Mouse (Mus musculus) 3T3-L1 (cell line): ENCODE results near the gene Sri.
"Not testable (repeated sequence)": the region's sequence is repeated elsewhere in the genome, so short reads cannot be mapped to it uniquely, and the experiment has no call there.

Experiments
- DNase-seq: peaks from one replicate; pipeline ENCODE4 v3.0.0-alpha.2; 2015; ENCODE audit warnings: low read depth, low spot score

Sri gene

DNA sequence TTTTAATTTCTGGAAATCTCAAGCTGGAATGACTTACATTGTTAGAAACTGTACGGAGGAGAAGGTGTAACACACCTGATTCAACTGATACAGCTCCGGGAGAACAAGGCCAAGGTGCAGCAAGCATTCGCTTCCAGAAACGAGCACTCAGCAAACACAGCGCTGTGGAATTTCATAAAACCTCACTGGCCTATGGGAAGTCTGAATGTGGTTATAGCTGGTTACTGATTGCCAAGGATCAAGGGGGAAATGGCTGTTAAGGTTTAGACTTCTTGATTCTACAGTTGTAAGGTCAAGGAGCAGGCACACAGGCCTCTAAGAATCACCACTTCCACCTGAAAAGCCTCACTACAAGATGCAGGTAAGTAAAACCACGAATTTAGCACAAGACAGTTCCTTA, at the start of gene Sri:
TSS of gene Sri (plus strand) at position 224 of the 400 bp plus-strand sequence.
- DNase-seq: no peak

GRCm38 (mm10) chr5:7996401-7997044, 49.4 kb upstream of the Sri start:
- peak; percentile 64 for DNase-seq

DNA sequence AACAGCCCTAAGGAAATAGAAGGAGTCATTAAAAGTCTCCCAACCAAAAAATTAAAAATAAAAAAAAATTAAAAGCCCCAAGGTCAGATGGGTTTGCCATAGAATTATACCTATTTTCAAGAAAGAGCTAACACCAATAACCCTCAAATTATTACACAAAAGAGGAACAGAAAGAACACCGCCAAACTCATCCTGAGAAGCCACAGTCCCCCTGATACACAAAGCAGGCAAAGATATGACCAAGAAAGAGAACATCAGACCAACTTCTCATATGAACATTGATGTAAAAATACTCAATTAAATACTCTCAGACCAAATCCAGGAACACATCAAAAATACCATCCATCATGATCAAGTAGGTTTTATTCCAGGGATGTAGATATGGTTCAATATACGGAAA, 48.8 kb upstream of the Sri start:
- no peak for DNase-seq

GRCm38 (mm10) chr5:8000466-8000865, 45.4 kb upstream of the Sri start:
- no peak for DNase-seq

- no peak for DNase-seq
Measured at GRCm38 (mm10) chr5:8002827-8003226, 43.1 kb upstream of the Sri start.

DNA sequence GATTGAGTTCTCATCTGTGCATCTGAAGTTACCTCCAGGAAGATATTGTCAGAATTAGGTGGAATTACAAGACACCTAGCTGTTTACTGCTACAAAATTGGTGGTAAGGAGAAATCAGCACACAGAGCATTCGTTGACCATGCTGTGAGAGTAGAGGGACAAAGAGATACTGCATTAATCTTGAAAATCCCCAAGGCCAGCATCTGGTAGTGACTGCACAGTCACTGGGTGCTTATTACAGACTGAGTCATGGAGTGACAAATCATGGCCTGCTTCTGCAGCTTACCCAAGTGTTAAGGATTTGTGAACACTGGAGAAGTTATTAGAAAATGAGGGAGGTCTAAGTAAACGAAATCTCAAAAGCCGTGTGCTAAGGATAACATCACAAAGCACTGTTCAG, 32.6 kb upstream of the Sri start:
- DNase-seq: no peak

GRCm38 (mm10) chr5:8034596-8034995, 11.3 kb upstream of the Sri start:
- not testable (repeated sequence) for DNase-seq

DNA sequence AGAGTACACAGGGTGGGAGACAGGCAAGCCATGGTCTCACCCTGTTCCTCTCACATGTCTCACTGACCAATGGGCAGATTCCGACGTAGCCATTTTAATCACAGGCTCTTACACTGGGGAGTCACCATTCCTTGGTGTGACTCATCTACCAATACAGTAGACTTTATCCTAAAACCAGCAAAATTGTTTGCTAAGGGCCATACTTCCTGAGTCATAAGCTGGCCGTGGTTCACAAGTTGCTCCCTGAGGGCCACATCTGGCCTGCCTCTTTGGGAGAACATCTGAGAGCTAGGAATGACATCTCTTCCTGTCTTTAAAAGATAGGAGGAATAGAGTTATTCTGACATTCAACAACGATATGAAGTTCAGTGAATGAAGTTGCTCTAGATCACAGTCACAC, 7.9 kb downstream of the Sri start:
- DNase-seq: peak; percentile 98

DNA sequence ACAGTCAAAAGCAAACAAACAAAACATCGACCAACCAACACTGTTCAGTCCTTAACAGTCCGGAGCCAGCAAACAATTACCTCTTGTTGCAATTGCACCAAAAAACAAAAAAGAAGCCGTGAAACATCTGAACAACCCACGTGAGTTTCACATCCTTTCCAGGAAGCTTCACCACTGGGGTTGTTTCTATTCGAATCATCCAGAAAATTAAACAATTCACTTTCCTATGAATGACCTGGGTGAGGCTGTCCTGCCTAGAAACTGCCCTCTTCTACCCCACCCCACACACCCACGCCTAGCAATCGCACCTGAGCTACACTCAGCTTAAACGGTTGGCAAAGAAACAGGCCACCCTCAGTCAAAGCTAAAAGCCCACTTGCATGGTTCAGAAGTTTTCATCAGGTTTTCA, 9.8 kb downstream of the Sri start:
- peak; percentile 56 for DNase-seq

- DNase-seq: peak; percentile 82
Measured at GRCm38 (mm10) chr5:8056141-8057017, 10.5 kb downstream of the Sri start.

GRCm38 (mm10) chr5:8057018-8057323, 11.1 kb downstream of the Sri start:
- no peak for DNase-seq

DNA sequence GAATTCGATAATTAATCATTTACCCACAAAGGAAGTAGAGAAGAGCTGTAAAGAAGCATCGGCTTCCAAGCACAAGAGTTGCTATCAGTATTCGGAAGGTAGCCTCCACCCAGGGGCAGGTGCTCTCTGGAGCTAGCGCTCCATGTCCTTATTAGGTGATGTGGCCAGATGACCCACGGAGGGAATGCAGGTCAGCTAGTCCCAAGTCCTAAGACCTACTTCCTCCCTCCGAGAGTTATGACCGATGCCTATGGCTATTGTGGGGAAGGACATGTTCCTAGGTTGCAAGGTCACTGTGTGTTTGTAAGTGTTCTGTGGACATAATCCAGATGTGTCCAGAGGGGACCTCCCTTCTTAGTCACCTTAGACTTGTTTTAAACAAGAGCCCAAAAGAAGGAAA, 12.2 kb downstream of the Sri start:
- DNase-seq: no peak

DNA sequence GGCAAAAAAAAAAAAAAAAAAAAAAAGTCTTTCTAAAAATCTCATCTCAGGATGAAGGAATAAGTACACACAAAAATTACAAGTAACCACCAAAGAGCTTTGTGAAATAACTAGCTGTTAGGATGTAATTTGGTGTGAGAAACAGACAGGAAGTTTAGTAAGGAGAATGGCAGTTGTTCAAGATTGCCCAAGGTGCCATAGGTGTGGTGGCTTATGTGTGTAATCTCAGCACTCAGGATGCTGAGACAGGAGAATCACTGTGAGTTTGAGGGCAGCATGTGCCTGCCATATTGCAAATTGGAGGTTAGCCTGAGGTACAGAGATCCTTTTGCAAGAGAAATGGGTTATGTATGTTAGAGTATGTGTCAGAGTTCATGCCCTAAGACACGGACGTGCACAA, 16.6 kb downstream of the Sri start:
- no peak for DNase-seq

- DNase-seq: no peak
Measured at GRCm38 (mm10) chr5:8063207-8063606, 17.3 kb downstream of the Sri start.

- DNase-seq: no peak
Measured at GRCm38 (mm10) chr5:8073406-8073805, 27.5 kb downstream of the Sri start.

DNA sequence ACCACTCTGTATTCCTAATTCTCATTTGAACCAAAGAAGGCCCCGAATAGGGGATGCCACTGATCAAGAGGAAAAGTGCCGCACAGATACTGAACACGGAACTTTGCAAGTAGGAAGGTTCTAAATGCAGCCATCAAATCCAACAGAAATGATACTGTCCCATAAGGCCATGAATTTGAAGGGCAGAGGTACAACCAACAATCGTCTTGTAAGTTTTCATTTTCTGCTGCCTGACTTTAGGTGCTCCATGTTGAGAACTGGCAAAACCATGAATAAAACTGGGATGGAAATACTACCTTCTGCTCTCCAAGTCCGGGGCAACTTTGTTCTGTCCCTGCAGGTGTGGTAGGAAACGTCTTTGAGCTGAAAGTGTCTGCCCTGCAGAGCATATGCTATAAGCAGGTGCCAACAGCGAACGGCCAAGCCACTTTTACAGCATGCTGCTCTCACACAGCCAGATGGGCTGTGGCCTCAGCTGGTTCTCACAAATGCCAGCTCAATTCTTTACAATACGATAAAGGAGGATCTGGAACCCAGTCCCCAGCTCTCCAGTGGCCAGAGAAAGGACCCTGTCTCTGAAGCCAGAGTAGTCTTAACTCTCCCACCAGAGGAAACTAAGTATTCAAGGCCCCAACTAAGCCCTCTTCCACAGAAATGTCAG, 28.2 kb downstream of the Sri start:
- no peak for DNase-seq

DNA sequence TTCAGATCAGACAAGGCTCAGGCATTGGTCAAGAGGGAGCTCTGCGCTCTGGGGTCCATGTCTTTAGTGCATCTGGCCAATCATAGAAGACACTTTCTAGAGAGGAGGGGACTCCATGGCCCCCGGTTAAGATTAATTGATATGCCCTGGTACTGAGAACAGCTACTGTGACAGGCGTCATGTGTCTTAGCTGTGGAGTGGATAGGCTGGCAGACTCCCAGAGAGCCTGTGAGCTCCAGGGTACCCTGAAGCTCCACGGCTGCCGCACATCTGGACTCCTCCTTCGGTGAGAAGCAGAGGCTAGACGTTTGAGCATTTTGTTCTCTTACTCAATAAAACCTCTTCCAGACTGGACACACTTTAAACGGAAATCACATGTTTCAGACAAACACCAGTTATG, 31.6 kb downstream of the Sri start:
- DNase-seq: no peak

- DNase-seq: no peak
Measured at GRCm38 (mm10) chr5:8082800-8083509, 37.1 kb downstream of the Sri start.

- no peak for DNase-seq
Measured at GRCm38 (mm10) chr5:8085661-8086060, 39.8 kb downstream of the Sri start.

DNA sequence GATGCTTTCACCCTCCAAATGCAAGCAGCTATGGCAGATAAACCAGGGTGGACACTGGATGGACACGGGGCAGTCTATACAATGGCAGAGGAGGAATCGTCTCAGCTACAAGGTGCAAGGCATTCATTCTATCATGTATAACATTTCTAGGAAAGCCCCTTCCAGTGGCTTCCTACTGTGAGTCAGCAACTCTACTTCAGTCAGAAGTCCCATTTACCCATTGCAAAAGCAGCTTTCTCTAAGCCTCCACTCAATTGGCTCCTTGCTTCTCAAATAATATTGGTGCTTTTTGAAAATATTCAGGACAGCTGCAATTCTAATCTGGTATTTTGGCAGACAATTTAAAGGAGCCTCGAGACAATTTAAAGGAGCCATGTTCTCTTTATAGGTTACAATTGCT, 42.3 kb downstream of the Sri start:
- peak; percentile 11 for DNase-seq

- DNase-seq: no peak
Measured at GRCm38 (mm10) chr5:8094921-8095320, 49.0 kb downstream of the Sri start.

DNA sequence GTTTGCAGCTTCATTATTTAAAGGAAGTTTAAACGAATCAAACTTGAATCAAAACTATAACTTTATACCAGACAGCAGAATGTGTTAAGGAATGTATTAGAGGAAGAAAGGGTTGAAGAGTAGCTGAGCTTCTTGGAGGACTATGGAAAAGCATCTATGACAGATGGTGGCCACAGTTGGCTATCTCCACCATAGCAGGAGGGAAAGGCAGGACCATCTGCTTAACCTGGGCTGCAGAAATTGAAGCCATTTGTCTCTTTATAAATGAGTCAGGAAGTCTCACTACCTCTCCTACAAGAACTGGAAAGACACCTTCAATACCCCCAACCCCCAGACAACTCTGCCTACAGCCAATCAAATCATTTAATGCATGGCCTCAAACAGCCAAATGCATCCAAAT, 49.8 kb downstream of the Sri start:
- DNase-seq: no peak
